Mouse (Mus musculus): Measurements from ENCODE around the gene Mdm2.

DNA sequence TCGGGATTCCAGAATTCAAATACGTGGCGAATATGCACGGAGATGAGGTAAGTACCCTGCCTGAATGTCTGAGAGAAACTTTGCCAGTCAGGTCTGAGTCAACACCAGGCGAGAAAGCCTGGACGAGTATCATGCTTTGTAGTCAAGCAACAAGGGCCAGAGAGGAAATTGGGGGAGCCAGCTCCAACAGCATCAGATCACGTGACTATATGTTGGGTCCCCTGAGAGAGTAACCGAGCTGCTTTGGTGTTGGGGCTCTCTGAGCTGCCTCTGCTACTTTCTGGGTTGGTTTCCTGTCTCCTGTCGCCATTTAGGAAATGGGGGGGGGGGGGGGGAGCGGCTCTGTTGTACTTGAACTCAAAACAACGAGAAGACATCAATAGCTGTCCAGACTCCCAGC is 50.7 kb downstream of the Mdm2 start:
- TF ChIP-seq CTCF (IDR thresholded peaks at IDR 0.05; ENCODE audit: borderline replicate concordance, insufficient read depth, low read length) = no peak
- no peak for TF ChIP-seq POLR2A (IDR thresholded peaks at IDR 0.05; ENCODE audit: low read depth, low read length)

Data from embryonic fibroblast, embryonic 13.5 days (primary cell).